Mouse (Mus musculus): ENCODE results near the gene Plcg2.
A peak's percentile ranks its signal among the peaks of the same experiment; 100 is the strongest.

The Plcg2 gene

GRCm38 (mm10) chr8:117485316-117485715 lies 12.8 kb upstream of the Plcg2 start:
- peak; percentile 68 for DNase-seq (ENCODE audit: low read depth)

DNA sequence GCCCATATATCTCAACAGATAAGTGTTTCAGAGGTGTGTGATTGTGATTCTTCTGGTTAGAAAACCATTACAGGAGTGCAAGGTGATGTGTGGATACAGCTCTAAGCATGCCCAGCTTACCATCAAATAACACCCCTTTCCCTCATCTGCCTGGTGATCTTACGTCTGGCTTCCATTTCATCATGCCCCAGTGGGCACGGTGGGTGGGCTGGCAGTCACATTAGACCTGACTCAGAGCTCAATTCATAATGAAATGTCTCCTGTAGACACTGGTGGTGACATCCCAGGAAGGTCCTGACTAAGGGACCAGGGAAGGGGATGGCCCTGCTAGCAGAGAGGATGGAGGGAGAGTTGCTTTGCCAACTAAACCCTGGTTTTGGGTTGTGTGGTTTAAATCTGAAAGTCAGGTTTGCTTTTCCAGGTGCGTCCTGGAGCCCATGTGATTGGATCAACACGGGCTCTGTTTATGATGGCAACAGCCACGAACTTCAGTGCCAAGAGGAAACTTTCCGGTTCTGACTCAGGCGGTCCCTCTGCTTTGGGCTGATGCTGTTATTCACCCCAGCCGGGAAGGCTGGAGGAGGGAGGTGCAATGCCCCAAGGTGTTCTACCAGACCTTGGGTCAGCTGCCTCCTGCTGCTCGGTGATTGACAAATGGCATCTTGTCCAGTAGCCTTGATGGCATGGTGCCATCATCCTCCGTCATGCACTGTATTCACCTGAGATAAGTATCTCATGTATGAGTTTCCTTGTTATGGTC lies 9.7 kb upstream of the Plcg2 start:
- DNase-seq (ENCODE audit: low read depth): no peak

DNA sequence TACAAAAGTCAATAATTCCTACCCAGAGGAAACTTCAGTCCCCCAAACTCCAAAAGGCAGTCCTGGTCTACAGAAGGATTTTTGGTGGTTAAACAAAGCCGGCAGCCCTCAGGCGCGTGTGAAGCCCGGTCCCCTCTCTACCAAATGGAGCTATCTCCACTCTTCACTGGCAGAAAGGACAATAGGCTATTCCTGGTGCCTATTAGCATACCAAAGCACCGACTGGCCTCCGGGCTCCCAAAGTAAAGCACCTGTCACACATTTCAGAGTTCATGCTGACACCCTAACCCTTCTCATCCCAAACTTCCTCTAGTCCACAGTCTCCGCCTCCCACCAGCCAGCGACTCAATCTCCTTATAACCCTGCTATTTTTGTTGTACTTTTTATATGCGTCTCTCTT lies 4.5 kb upstream of the Plcg2 start:
- DNase-seq (ENCODE audit: low read depth): no peak

GRCm38 (mm10) chr8:117494874-117495273 lies 3.2 kb upstream of the Plcg2 start:
- no peak for DNase-seq (ENCODE audit: low read depth)

DNA sequence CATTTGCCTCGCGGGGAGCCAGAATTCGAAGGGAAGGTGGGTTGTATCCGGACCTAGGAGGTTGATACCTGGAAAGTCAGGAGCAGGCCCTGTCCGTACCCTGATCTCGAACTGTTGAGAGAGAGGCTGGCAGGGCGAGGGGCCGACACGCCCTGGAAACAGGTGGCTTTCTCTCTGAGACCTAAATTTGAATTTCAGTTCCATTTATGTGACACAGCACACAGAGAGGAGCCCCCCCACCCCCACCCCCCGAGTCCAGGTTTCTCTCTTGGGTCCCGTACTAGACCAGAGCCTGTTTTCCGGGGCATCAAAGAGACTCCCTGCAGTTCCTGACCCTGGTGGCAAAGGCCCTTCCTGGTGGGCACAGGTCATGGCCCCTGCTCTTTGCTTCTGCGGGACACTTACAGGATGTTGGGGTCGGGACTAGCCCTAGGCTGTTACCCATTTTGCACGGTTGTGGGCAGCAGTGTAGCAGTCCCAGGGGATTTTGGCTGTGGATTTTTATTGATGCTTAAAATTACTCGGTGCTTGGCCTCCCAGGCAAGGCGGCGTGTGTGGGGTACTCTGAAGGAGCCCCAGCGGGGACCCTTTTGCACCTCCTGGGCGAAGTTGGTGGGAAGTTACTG lies 937 bp downstream of the Plcg2 start:
- no peak for DNase-seq (ENCODE audit: low read depth)

- DNase-seq (ENCODE audit: low read depth): no peak
Observed at GRCm38 (mm10) chr8:117500232-117500823, 2.2 kb downstream of the Plcg2 start.

DNA sequence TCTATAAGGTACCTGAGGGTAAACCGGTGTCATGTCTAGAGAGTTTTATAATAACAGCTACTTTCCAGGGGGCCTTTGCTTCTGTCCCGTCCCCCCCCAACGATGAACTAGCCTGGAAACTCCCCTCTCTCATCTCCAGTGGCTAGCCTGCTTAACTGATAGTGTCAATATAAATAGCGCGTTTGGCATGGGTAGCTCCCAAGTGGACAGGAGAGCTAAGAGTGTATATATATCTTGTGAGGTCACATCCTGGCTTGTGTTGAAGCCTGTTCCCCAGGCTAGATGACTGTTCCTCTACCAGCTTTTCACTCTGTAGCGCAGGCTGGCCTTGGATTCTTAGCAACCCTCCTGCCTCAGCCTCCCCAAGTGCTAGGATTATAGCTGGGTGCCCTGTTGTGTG lies 3.2 kb downstream of the Plcg2 start:
- DNase-seq (ENCODE audit: low read depth): no peak

DNA sequence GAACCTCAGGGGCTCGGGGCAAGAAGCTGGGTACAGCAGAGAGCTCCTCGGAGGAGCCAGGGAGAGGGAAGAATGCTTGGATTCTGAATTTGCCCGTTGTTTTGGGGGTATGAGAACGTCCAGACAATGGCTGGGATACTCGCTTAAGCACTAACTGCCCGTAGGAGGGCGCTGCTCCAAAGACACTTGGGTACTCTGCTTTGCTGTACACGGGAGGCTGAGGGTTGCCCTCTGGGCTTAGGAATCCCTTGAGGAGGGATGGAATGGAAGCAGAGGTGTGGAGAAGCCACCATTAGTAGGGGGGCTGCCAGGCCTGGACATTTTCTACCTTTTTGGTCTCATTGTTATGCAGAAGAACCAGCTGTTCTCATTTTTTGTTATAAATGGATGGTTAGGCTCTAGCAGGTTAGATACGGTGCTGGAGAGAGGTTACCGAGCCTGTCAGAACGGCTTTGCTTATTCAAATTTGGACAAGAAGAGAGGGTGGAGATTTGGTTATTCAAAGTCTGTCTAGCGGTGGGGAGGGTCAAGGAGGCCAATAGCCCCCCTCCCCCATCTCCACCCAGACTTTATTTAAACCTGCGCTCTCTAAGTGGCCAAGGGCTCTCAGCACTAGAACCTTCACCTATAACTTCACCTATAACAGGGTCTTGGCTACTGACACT lies 5.4 kb downstream of the Plcg2 start:
- no peak for DNase-seq (ENCODE audit: low read depth)

- DNase-seq (ENCODE audit: low read depth): no peak
Observed at GRCm38 (mm10) chr8:117507703-117508102, 9.6 kb downstream of the Plcg2 start.

GRCm38 (mm10) chr8:117516876-117517565 lies 18.9 kb downstream of the Plcg2 start:
- DNase-seq (ENCODE audit: low read depth): no peak

- no peak for DNase-seq (ENCODE audit: low read depth)
Observed at GRCm38 (mm10) chr8:117517861-117518260, 19.8 kb downstream of the Plcg2 start.

GRCm38 (mm10) chr8:117518873-117519272 lies 20.8 kb downstream of the Plcg2 start:
- DNase-seq (ENCODE audit: low read depth): no peak

- DNase-seq (ENCODE audit: low read depth): peak; percentile 13
Observed at GRCm38 (mm10) chr8:117526185-117526584, 28.1 kb downstream of the Plcg2 start.

GRCm38 (mm10) chr8:117527983-117528382 lies 29.9 kb downstream of the Plcg2 start:
- no peak for DNase-seq (ENCODE audit: low read depth)

DNA sequence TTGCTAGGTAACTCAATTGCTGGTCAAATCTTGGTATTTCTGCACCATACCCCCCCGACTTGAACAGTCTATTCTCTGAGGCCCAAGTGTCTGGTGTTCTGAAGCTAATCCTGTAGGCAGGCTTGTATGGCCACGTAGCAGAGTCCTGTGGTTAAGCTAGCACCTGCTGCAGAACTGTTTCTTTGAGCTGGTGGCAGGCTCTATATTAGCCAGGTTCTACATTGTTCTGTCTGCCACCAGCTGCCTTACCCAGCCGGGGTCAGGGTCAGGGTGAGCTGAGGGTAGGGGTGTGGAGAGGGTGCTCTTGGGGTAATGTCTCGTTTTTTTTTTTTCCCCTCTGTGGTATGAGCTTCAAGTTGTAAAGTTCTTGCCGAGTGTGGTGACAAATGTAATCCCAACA lies 31.1 kb downstream of the Plcg2 start:
- no peak for DNase-seq (ENCODE audit: low read depth)

- no peak for DNase-seq (ENCODE audit: low read depth)
Observed at GRCm38 (mm10) chr8:117532381-117532972, 34.4 kb downstream of the Plcg2 start.

DNA sequence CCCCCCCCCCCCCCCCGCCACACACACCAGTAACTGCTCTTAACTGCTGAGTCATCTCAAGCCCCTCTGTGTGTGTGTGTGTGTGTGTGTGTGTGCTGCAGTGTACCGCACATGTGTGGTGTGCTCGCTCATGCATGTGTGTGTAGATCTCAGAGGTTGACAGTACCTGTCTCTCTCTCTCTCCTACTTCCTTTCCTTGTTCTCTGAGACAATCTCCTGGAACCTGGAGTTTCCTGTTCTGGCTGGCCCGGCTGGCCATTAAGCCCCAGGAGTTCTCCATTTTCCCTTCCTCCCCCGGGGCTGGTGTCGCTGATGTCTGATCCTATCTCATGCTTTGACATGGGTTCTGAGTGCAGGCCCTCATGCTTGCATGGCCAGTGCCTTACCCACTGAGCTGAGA lies 38.8 kb downstream of the Plcg2 start:
- DNase-seq (ENCODE audit: low read depth): no peak

GRCm38 (mm10) chr8:117537751-117538150 lies 39.7 kb downstream of the Plcg2 start:
- DNase-seq (ENCODE audit: low read depth): no peak

DNA sequence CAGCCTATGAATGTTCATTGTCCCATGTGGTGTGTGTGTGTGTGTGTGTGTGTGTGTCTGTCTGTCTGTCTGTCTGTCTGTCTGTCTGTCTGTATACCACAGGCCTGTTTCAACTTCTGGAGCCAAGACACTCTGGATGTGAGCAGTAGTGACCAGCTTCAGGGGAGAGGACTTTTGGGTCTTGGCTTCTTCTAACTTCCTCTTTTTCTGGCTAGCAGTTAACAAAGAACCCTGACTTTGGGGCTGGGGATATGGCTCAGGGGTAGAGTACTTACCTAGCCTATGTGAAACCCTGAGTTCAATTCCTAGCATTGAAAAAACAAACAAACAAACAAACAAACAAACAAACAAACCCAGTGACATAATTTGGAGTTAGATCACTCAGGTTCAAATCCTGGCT lies 44.9 kb downstream of the Plcg2 start:
- DNase-seq (ENCODE audit: low read depth): no peak

DNA sequence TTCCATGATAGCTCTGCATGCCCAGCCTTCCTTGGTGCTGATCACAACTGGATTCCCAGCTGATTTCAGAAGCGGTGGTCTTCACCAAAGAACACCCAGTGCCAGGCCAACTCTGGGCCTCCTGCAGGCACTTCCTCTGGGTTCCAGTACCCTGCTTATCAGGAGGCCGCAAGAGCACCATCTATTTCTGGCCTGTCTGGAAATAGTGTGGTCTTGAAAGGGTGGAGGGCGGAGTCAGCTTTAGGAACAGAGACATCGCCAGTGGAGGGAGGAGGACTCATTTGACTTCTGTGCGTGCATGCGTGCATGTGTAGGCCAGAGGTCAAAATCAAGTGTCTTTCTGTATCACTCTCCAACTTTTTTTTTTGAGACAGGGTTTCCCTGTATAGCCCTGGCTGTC lies 45.7 kb downstream of the Plcg2 start:
- DNase-seq (ENCODE audit: low read depth): no peak

DNA sequence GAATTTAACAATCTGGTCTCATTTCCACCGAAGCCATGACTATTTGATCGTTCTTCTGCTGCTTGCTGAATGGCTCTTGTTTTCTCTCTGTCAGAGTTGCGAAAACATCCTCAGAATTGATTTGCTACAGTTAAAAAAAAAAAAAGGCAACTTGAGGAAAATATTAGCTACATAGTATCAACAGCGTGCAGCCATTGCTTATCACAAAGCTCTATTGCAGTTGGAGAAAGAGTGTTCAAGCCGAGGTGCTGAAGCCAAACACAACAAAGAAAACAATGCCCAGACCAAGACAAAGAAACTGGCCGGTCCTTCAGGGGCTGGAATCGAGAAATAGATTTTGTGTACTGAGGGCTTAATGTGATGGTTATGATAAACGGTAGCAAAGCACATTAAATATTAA lies 47.0 kb downstream of the Plcg2 start:
- no peak for DNase-seq (ENCODE audit: low read depth)

- no peak for DNase-seq (ENCODE audit: low read depth)
Observed at GRCm38 (mm10) chr8:117546386-117546785, 48.3 kb downstream of the Plcg2 start.

Data from NIH3T3 (cell line).